Mouse (Mus musculus) lung, postnatal 0 days (tissue): Measurements from ENCODE around the gene Suds3.

Experiments used
- CTCF ChIP-seq: IDR thresholded peaks from 2 replicates; pipeline ENCODE4 v1.5.1; 2016; ENCODE audit warnings: antibody characterized with exemption, mild to moderate bottlenecking
- EP300 ChIP-seq: IDR thresholded peaks from 2 replicates; pipeline ENCODE4 v1.6.1; 2016; ENCODE audit warnings: antibody characterized with exemption, mild to moderate bottlenecking, control low read depth

DNA sequence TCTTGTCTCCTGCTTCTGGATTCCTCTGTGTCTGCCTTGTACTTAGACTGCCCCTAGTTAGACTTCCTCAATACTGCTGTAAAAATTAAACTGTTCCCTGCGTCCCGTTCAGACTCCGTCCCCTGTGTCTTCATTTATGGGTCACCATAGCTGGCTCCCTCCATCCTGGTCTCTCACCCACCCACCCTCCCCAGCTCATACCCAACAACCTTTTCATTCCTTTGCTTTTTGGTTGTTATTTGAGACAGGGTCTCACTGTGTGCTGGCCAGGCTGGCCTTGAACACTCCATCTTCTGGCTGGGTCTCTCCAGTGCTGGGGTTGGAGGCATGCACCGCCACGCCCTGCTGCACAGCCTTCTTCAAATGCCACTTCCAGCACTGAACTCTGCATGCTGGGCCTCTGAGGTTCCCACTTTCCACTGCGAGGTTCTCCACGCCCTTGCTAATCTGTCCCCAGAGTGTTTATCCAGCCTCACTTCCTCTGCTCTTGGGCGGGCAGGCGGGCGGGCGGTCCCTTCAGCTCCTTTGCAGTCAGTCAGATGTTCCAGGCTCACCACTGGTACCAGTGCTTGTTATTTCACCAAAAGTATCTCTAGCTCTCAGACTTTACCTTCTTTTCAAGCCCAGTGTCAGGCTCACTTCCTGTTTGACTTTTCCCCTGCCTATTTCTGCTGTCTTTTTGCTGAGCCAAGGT is 22.5 kb upstream of the Suds3 start:
- TF ChIP-seq EP300 (peak; percentile 63; the same call in 1 of the 2 replicates), CTCF (no peak)
